Mouse (Mus musculus) bone marrow, adult 2 months (tissue): Measurements from ENCODE around the gene Apom. TPM values are rescaled to one million over a fixed set of nuclear protein-coding genes. Genes with fewer than 3 reads are reported as not detected.
A peak's percentile ranks its signal among the peaks of the same experiment; 100 is the strongest.

Source experiments
- H3K27ac ChIP-seq: fragments of 200-500 bp; 2 replicates; pipeline ENCODE4 v1.5.1; 2012; ENCODE audit warnings: low read depth, mild to moderate bottlenecking, control low read depth, inconsistent platforms, low read length; ENCODE audit not compliant: control insufficient read depth, poor library complexity, insufficient read depth
- H3K4me1 ChIP-seq: fragments of 200-500 bp; 2 replicates; pipeline ENCODE4 v1.6.1; 2011; ENCODE audit warnings: low read length; ENCODE audit not compliant: control insufficient read depth, insufficient read depth
- H3K4me3 ChIP-seq: fragments of 200-500 bp; replicated peaks from 2 replicates; pipeline ENCODE3; 2011; ENCODE audit warnings: mild to moderate bottlenecking, low read depth, low read length, control low read depth; ENCODE audit not compliant: control insufficient read depth
- CTCF ChIP-seq: fragments of 200-500 bp; IDR thresholded peaks from 2 replicates; pipeline ENCODE4 v1.5.1; 2011; ENCODE audit warnings: low read length, control low read depth; ENCODE audit not compliant: control insufficient read depth, insufficient read depth
- POLR2A ChIP-seq: fragments of 200-500 bp; IDR thresholded peaks from 2 replicates; pipeline ENCODE4 v1.6.1; 2011; ENCODE audit warnings: low read depth, mild to moderate bottlenecking, control low read depth, low read length, borderline replicate concordance; ENCODE audit not compliant: control insufficient read depth
- WGBS: fragments of 180-500 bp; shearing (Covaris S2); methylation state at CpG from one replicate; pipeline ENCODE4 v1.1.7; 2018; 5-methylcytosine and 5-hydroxymethylcytosine counted together
- polyA plus RNA-seq: library from polyadenylated mRNA; stranded (reverse); fragments of >200 nt; gene quantifications from 2 replicates; pipeline ENCODE4 v1.2.4, GENCODE M21; 2011; ENCODE audit warnings: low replicate concordance; ENCODE audit not compliant: missing spikeins, insufficient read depth, insufficient read length

Apom gene
- polyA plus RNA-seq, 1 experiment, result 6.0 TPM

DNA sequence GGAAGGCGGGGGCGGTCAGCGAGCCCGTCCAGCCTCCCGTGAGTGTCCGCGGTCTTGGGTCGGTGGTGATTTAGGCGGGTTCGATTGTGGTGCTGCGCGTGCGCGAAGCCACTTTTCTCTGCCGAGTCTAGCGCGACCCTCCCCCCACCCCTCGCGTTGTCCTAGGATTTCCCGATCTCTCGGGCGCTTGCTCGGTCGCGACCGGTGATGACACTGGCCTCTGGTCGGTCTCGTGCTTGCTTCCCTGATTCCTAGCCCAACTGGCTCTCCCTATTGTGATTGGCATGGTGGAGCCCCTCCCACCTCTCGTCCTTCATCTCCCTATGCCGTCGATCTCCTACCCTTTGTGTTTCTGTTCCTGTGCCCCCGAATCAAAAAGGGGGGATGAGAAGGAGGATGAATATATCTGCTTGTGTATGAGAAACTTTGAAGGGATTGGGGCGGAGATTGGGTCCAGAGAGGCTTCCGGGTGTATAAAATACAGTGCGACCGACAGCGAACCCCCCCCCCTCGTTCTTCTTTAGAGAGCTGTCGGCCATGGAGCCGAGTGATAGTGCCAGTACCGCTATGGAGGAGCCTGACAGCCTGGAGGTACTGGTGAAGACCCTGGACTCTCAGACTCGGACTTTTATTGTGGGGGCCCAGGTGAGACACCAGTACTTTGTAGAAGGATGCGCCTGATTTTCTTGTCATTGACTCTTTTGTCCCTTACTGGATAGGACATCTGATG is 3.9 kb upstream of the Apom start:
- no peak for TF ChIP-seq POLR2A
- peak overlapping the region; percentile 97 for H3K4me3 ChIP-seq
- no peaks in the 10 kb centered on the region; the same call in 1 of the 2 replicates for H3K4me1 ChIP-seq
- under 1% methylated on average over 43 of the region's 43 CpGs for WGBS
- peak overlapping the region; percentile 96 for H3K27ac ChIP-seq

DNA sequence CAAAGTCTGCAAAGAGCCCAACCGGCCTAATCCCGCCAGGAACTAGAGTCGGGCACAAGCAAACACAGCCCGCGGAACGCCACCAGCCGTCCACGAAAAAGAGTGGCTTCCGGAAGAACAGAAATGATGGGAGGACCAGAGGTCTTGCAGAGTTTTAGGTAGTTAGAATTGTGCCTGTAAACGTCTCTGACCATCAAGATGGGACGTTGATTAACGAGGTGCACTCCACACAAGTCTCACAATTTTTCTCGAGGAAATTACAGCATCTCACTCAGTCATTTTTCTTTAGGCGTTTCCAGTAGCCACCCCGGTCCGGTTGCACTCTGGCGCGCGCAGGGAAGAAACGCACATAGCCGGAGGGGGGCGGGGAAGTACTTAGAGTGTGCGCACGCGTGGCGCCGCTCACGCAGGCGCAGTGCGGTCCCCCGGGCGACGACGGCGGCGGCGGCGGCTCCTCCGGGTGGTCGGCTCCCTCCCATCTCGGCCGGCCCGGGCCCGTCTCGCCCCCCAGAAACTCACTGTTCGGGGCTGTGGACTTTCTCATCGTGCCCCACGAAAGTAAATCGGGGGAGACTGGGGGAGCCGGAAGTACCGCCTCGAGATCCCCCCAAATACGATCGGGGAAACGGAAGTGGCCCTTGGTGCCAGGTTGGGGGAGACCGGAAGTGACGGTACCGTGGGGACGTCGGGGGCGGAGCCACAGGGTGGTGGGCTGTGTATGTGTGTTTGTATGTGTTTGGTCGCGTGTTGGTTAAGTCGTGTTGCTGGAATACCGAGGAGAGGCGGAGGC is 3.1 kb upstream of the Apom start, which contains the start of gene Bag6:
Gene Bag6 (plus strand): TSS at position 378 of the 790 bp plus-strand sequence.
- Histone ChIP-seq H3K4me1 (no peaks in the 10 kb centered on the region; the same call in 1 of the 2 replicates), H3K27ac (peak within 1 kb of the TSS; percentile 96), H3K4me3 (peak within 1 kb of the TSS; percentile 97)
- under 1% methylated on average over 66 of the region's 66 CpGs for WGBS
- TF ChIP-seq POLR2A (peak; percentile 21; the same call in 1 of the 2 replicates), CTCF (no peak)

DNA sequence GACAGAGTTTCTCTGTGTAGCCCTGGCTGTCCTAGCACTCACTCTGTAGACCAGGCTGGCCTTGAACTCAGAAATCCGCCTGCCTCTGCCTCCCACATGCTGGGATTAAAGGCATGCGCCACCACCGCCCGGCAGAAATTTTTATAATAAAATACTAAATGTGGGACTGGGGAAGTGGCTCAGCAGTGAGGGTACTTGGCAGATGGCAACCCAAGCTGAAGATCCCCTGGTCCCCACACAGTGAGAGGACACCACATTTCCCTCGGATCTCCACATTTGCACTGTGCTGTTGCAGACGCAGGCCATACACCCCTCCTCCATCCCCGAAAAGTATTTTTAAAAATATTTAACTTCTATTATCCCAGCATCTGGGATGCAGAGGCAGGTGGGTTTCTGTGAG is 1.7 kb upstream of the Apom start:
- TF ChIP-seq CTCF, result no peak
- TF ChIP-seq POLR2A, result no peak
- no peak overlapping the region for H3K4me3 ChIP-seq
- no peaks in the 10 kb centered on the region; the same call in 1 of the 2 replicates for H3K4me1 ChIP-seq
- no peak overlapping the region for H3K27ac ChIP-seq
- WGBS, result 90% methylated on average over 7 of the region's 7 CpGs

DNA sequence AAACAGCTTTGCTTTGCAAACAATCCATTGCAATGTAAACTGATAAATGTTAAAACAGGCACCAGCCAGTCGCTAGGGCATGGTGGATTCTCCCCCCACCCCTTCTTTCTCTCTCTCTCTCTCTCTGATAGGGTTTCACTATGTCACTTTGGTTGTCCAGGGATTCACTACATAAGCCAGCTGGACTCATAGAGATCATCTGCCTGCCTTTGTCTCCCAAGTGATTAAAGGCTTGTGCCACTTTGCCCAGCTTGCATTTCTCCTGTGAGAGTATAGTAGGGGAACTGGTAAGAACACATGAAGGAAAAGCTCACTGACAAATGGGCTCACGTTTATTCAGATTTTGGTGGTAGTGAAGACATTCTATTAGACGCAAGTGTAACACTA is 317 bp upstream of the Apom start:
- H3K27ac ChIP-seq, result no peak overlapping the region
- H3K4me3 ChIP-seq, result no peak overlapping the region
- H3K4me1 ChIP-seq, result no peaks in the 10 kb centered on the region; the same call in 1 of the 2 replicates
- no peak for TF ChIP-seq CTCF
- TF ChIP-seq POLR2A, result no peak
- WGBS, result 86% methylated on average over 3 of the region's 3 CpGs

DNA sequence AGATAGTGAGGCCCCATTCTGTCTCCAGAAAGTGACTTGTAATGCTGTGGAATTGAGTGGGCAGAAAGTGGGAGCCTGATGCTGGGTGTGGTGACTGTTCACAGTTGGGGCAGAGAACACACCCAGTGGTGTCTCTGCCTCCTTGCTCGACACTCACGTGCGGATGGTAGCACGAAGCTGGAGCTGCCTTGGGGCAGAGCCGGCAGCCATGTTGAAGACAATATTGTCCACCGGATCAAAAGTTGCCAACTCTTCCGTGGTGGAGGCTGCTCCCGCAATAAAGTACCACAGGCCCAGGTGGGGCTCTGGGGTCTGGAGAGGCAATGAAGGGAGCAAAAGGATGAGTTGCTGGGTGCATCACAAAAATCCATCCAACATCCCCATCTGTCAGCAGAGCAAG is 812 bp downstream of the Apom start:
- 84% methylated on average over 8 of the region's 8 CpGs for WGBS
- Histone ChIP-seq H3K4me3 (no peak overlapping the region), H3K4me1 (no peaks in the 10 kb centered on the region; the same call in 1 of the 2 replicates), H3K27ac (no peak overlapping the region)
- no peak for TF ChIP-seq POLR2A
- TF ChIP-seq CTCF, result no peak

DNA sequence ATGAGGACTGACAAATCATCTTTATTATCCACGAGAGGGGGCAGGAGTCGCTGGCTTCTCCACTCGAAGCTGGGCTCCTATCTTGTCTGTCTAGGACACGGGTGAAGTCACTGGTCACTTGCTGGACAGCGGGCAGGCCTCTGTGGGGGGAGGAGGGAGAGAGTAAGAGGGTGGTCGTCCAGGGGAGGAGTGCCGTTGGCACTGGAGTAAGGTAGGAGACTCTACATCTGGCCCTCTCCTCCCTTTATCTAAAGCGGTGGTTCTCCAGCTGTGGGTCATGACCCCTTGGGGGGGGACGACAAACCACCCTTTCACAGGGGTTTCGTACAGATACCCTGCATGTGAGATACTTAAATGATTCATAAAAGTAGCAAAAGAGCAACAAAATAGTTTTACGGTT is 2.9 kb downstream of the Apom start:
- no peak overlapping the region for H3K4me3 ChIP-seq
- 82% methylated on average over 11 of the region's 11 CpGs for WGBS
- H3K4me1 ChIP-seq, result peaks cover 2% of the 10 kb centered on the region; the same call in 1 of the 2 replicates
- H3K27ac ChIP-seq, result no peak overlapping the region
- no peak for TF ChIP-seq POLR2A
- no peak for TF ChIP-seq CTCF

DNA sequence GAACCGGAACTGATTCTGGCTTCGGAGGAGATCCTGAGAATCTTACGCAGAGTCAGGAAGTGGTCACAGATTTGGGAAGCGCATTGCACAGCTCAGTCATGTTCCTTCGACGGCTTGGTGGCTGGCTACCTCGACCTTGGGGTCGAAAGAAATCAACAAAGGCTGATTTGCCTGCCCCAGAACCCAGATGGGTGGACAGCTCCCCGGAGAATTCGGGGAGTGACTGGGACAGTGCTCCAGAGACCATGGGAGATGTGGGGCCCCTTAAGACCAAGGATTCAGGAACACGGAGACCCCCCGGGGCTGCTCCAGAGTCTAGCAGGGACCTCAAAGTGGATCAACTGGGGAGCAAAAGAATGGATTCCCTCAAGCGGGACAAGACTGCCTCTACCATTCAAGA is 4.8 kb downstream of the Apom start:
- TF ChIP-seq CTCF (no peak), POLR2A (no peak)
- Histone ChIP-seq H3K27ac (peak overlapping the region; percentile 89), H3K4me1 (peaks cover 2% of the 10 kb centered on the region; the same call in 1 of the 2 replicates), H3K4me3 (peak overlapping the region; percentile 88)
- 36% methylated on average over 13 of the region's 13 CpGs for WGBS

DNA sequence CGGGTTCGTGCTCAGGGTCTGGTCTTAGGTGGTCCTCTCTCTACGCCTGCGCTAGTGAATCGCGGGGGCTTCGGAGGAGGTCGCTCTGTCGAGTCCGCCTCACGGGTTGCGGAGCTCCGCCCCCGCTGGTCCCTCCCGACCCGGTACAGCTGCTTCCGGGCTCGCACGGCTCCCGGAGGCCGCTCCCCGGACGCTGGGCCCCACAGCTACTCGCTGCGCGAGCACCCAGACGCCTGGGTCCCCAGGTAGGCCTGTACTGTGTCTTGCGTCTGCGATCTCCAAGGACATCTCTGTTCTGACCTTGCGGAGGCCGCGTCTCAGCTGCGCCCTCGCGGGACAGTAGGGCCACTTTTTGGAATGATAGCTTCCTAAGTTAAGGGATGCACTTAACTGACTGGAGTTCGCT is 5.6 kb downstream of the Apom start, which contains the start of gene D17H6S53E:
Gene D17H6S53E (plus strand): TSS at position 168 of the 406 bp plus-strand sequence.
- Histone ChIP-seq H3K27ac (peak within 1 kb of the TSS; percentile 89), H3K4me3 (peak within 1 kb of the TSS; percentile 88), H3K4me1 (peaks cover 2% of the 10 kb centered on the region; the same call in 1 of the 2 replicates)
- TF ChIP-seq POLR2A (peak; percentile 81; the same call in 1 of the 2 replicates), CTCF (no peak)
- under 1% methylated on average over 36 of the region's 36 CpGs for WGBS

DNA sequence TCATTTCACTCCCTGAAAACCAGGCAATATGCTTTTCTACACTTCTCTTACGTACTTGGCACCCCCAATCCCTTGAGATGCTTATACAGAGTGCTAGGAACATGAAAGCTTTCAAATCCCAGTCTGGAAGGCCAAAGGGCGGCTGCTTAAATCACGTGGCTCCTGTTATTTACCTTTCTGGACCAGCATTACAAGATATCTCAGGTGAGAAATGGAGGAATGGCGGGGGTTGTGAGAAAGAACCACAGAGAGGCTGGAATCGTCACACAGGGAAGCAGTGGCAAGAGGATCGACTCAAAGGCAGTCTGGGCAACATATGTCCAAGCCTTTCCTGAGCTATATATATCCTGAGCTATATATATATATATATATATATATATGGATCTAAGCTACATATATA is 6.3 kb downstream of the Apom start:
- 44% methylated on average over 6 of the region's 6 CpGs for WGBS
- Histone ChIP-seq H3K4me1 (peaks cover 2% of the 10 kb centered on the region; the same call in 1 of the 2 replicates), H3K4me3 (no peak overlapping the region), H3K27ac (peak overlapping the region; percentile 5)
- TF ChIP-seq POLR2A, result no peak
- TF ChIP-seq CTCF, result no peak
